Mouse (Mus musculus) embryonic facial prominence, embryonic 13.5 days (tissue): ENCODE measurements at regions not wholly inside any gene's neighbourhood (a gene's known extent, or its start where the extent isn't known, plus 50 kb on each side); places are given as distances from the start of the nearest gene placed in this dataset. TPM values are rescaled to one million over a fixed set of nuclear protein-coding genes. Genes with fewer than 3 reads are reported as not detected.

ENCODE experiments used
- ATAC-seq: fragments of 200-750 bp; cut with Nextera tagmentation; 2 replicates; pipeline ENCODE4 v1.8.0; 2017; ENCODE audit warnings: low read depth; ENCODE audit not compliant: insufficient number of reproducible peaks, insufficient read depth, low FRiP score, low TSS enrichment
- H3K27ac ChIP-seq: fragments of 300-500 bp; sonication (generic); 2 replicates; pipeline ENCODE4 v1.5.1; 2015; ENCODE audit warnings: moderate library complexity, mild to moderate bottlenecking, inconsistent platforms
- H3K27me3 ChIP-seq: fragments of 300-500 bp; sonication (generic); 2 replicates; pipeline ENCODE4 v1.6.1; 2015; ENCODE audit warnings: mild to moderate bottlenecking, inconsistent platforms
- H3K36me3 ChIP-seq: fragments of 300-500 bp; sonication (generic); 2 replicates; pipeline ENCODE4 v1.6.1; 2015; ENCODE audit warnings: mild to moderate bottlenecking, inconsistent platforms
- H3K4me1 ChIP-seq: fragments of 300-500 bp; sonication (generic); 2 replicates; pipeline ENCODE4 v1.6.1; 2015; ENCODE audit warnings: inconsistent platforms
- H3K4me2 ChIP-seq: fragments of 300-500 bp; sonication (generic); 2 replicates; pipeline ENCODE4 v1.6.1; 2015; ENCODE audit warnings: moderate library complexity, mild to moderate bottlenecking, inconsistent platforms
- H3K4me3 ChIP-seq: fragments of 300-500 bp; sonication (generic); 2 replicates; pipeline ENCODE4 v1.5.1; 2015; ENCODE audit warnings: mild to moderate bottlenecking, inconsistent platforms
- H3K9ac ChIP-seq: fragments of 300-500 bp; sonication (generic); 2 replicates; pipeline ENCODE4 v1.6.1; 2015; ENCODE audit warnings: mild to moderate bottlenecking, inconsistent platforms
- H3K9me3 ChIP-seq: fragments of 300-500 bp; sonication (generic); 2 replicates; pipeline ENCODE4 v1.6.1; 2016; ENCODE audit warnings: inconsistent platforms
- WGBS: fragments of 180-500 bp; shearing (Covaris S2); methylation state at CpG from one replicate; pipeline ENCODE4 v1.1.7; 2015; ENCODE audit warnings: mixed read lengths; 5-methylcytosine and 5-hydroxymethylcytosine counted together
- microRNA-seq: library from miRNA; unstranded; fragments of <30 nt; microRNA quantifications from one replicate; pipeline ENCODE4, GENCODE M21; 2016

DNA sequence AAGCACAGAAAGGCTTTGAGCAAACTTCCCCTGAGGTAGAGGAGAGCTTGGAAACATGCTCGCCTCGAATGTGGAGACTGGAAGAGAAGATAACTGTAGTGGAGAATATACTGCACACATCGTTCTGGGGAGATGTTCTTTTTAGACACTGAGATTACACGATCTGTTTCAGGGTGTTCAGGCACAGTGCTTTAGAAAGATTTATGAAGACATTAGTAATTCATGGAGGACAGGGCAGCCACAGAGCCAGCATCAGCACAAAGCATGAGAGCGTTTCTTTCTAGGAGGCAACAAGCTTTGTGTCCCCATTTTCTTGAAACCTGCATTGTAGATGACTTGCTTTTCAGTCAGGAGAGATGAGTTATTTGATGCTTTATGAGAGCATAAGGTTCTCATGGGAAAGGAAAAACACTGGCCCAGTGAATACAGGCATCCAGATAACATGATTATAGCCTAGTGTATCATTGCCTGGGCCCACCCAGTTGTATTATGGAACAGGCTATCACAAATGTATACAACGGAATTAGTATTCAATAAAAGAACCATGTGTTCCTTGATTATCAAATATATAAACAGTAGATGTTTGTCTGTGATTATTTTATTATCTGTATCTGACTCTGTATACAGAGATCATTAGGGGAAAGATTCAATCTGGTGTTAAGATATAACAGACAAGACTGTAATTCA lies 151.0 kb downstream of the Calcrl start:
- H3K9me3 ChIP-seq, result no peaks in the 10 kb centered on the region
- ATAC-seq, result no peak

DNA sequence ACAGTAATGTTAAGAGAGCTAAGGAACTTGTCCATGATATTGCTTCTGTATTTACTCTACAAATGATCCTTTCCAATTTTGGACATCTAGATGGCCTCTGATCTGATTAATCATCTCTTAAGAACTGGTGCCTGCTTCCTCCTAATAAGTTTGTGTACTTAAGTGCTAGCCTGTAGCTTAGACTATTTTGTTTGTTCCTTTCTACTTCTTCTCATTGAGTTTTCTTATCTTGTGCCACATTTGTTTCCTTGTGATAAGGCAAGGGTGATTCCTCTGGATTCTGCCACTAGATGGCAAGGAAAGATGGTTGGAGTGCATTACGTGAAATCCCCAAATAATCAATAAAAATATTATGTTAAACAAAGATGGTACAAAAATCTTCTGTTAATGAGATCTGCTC lies 148.0 kb downstream of the Calcrl start:
- Histone ChIP-seq H3K9me3 (no peaks in the 10 kb centered on the region), H3K4me3 (no peak overlapping the region), H3K4me2 (no peak overlapping the region), H3K4me1 (no peaks in the 10 kb centered on the region), H3K27me3 (no peaks in the 10 kb centered on the region), H3K27ac (no peak overlapping the region), H3K9ac (no peak overlapping the region), H3K36me3 (no peaks in the 10 kb centered on the region)
- ATAC-seq, result no peak
- 83% methylated on average over 1 of the region's 1 CpGs for WGBS

More for the DNA sequence above, 151.0 kb downstream of the Calcrl start:
- no peak overlapping the region for H3K9ac ChIP-seq
- H3K27me3 ChIP-seq, result no peaks in the 10 kb centered on the region
- H3K4me1 ChIP-seq, result no peaks in the 10 kb centered on the region
- no peak overlapping the region for H3K27ac ChIP-seq
- WGBS, result 76% methylated on average over 6 of the region's 6 CpGs
- no peaks in the 10 kb centered on the region for H3K36me3 ChIP-seq
- H3K4me3 ChIP-seq, result no peak overlapping the region
- H3K4me2 ChIP-seq, result no peak overlapping the region

Small RNA genes in the stretch of these regions (microRNA-seq; reads per million reads assigned to microRNA genes)
- gene Gm25972, result not detected
